Mouse (Mus musculus): ENCODE measurements around the gene Cdc42.

DNA sequence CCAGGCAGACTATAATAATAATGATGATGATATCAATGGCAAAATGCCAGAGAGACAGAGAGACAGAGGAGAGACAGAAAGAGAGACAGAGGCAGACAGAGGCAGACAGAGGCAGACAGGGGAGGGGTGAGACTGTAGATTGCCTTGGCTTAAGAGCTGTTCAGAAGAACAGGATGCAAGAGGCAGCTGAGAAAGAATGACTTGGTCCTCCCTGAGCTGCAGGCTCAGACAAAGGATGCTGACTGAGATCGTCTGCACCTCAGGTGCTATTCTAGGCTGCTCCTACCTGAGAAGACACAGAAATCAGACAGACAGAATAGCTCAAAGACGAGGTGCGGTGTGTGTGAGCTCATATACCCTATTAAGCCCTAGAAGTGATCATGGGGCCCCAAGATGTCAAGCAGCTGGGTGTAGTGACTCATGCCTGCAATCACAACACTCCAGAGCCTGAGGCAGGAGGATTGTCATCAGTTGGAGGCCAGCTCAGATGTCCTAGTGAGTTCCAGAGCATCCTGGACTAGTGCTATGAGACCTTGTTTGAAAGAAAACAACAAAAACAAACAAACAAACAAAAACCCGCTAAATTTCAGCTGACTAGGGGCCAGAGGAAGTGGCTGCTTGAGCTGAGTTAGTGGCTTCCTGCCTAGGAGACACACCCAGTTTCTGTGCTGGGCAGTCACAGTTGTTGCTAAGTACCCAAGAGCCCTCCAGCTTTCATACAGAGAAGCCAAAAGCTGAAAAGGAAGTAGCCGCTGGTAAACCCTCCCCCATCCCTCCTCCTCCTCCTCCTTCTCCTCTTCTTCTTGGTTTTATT is 10.0 kb upstream of the Cdc42 start:
- TF ChIP-seq CTCF (IDR thresholded peaks at IDR 0.05; ENCODE audit: low read depth) = no peak
- TF ChIP-seq EP300 (IDR thresholded peaks at IDR 0.05; ENCODE audit: low read depth) = no peak

Measured in liver, embryonic 14.5 days (tissue).